Mouse (Mus musculus): Measurements from ENCODE around the gene Gm11627. TPM values are rescaled to one million over a fixed set of nuclear protein-coding genes. Genes with fewer than 3 reads are reported as not detected.
A peak's percentile ranks its signal among the peaks of the same experiment; 100 is the strongest.

Gene Gm11627
- 20.1 and 22.4 TPM in 2 replicates for polyA plus RNA-seq (2015; fragmentation: Nextera tagmentation; extraction: Ambion mirVana)

DNA sequence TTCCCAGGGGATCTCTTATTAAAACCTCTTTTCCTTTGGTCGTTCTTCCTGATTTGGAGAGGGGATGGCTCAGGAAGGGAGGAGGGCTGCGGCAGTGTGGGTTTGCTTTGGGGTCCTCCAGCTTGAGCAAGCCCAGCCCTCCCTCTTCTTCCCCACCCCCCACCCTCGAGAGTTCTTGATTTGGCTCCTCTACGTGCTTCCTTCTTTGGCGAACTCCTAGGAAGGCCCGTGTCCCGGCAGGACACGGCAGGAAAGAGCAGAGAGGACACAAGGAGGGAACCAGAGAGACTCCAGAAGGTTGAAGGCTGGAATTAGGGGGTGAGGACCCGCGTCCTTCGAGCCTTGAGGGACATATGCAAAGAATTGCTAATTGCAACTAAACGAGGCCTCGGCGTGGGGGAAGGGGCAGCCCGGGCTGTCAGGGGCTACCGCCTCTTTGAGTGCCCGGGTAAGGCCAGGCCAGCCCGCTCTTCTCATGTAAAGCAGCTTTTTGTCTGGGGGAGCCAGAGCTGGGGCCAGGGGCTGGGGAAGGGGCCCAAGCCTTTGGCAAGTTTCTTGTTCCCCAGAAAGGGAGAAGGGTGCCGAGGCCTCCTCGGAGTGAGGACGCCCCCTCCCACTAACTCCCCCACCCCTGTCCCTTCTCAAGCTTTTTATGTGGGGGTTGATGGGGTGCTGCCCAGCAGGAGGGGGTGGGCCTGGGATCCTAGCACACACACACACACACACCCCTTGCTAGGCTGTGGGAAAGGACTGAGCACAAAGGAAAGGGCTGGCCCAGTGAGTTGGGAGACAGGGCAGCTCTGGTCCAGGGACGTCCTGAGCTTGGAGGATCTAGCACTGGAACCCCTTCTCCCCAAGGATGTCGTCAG is at the start of gene Gm11627:
Gene Gm11627, minus strand, starts transcription at position 297 of the 869 bp plus-strand sequence.
- Histone ChIP-seq H3K27ac (replicated peaks) (peak within 1 kb of the TSS; percentile 90), H3K9me3 (ENCODE audit: control insufficient read depth, low read length) (no peaks in the 10 kb centered on the region), H3K4me1 (replicated peaks; ENCODE audit: control insufficient read depth, insufficient read depth) (peaks cover 3% of the 10 kb centered on the region), H3K27me3 (ENCODE audit: control insufficient read depth, insufficient read depth, low read length) (no peaks in the 10 kb centered on the region), H3K9ac (ENCODE audit: low read length) (peak within 1 kb of the TSS; percentile 59), H3K4me2 (replicated peaks; ENCODE audit: low read depth) (peak within 1 kb of the TSS; percentile 55), H3K4me3 (ENCODE audit: low read depth, low read length) (peak within 1 kb of the TSS; percentile 38), H3K36me3 (ENCODE audit: control insufficient read depth, insufficient read depth, low read length) (no peaks in the 10 kb centered on the region)
- WGBS = 15% methylated on average over 23 of the region's 23 CpGs
- no peak for TF ChIP-seq EP300 (optimal IDR thresholded peaks at IDR 0.05)
- TF ChIP-seq CTCF (IDR thresholded peaks at IDR 0.05; ENCODE audit: low read depth) = no peak
- ATAC-seq (ENCODE audit: low FRiP score, low TSS enrichment) (peak; percentile 38), DNase-seq (ENCODE audit: low spot score) (peak; percentile 23)

DNA sequence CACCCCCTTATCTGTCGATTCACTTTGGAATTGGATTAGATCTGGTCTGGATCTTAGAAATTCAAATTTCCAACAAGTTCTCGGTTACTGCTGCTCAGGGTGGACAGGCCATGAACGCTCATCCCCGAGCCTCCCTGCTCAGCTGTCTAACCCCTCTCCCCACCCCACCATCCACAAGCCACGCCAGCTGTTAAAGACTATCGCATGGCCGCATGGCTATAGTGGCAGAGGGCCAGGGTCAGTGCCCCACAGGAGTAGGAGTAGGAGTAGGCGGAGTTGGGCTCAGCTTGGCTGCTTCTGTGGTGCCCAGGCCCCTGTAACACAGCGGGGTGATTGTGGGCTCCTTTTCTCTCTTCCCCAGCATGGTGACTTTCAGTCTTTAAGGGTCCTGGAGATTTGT is 49.3 kb upstream of the Gm11627 start:
- Histone ChIP-seq H3K4me3 (ENCODE audit: low read depth, low read length) (no peak overlapping the region), H3K27ac (replicated peaks) (no peak overlapping the region), H3K9ac (ENCODE audit: low read length) (no peak overlapping the region), H3K36me3 (ENCODE audit: control insufficient read depth, insufficient read depth, low read length) (no peaks in the 10 kb centered on the region), H3K27me3 (ENCODE audit: control insufficient read depth, insufficient read depth, low read length) (no peaks in the 10 kb centered on the region), H3K4me1 (replicated peaks; ENCODE audit: control insufficient read depth, insufficient read depth) (peaks cover 14% of the 10 kb centered on the region; the same call in 1 of the 2 replicates), H3K4me2 (replicated peaks; ENCODE audit: low read depth) (no peak overlapping the region), H3K9me3 (ENCODE audit: control insufficient read depth, low read length) (no peaks in the 10 kb centered on the region)
- TF ChIP-seq EP300 (optimal IDR thresholded peaks at IDR 0.05) = no peak
- TF ChIP-seq CTCF (IDR thresholded peaks at IDR 0.05; ENCODE audit: low read depth) = no peak
- DNase-seq (ENCODE audit: low spot score) = no peak
- ATAC-seq (ENCODE audit: low FRiP score, low TSS enrichment) = no peak
- 75% methylated on average over 9 of the region's 9 CpGs for WGBS

- Histone ChIP-seq H3K9ac (ENCODE audit: low read length) (no peak overlapping the region), H3K4me3 (ENCODE audit: low read depth, low read length) (no peak overlapping the region), H3K27ac (replicated peaks) (no peak overlapping the region), H3K36me3 (ENCODE audit: control insufficient read depth, insufficient read depth, low read length) (no peaks in the 10 kb centered on the region), H3K4me1 (replicated peaks; ENCODE audit: control insufficient read depth, insufficient read depth) (peaks cover 9% of the 10 kb centered on the region; the same call in 1 of the 2 replicates), H3K4me2 (replicated peaks; ENCODE audit: low read depth) (no peak overlapping the region), H3K9me3 (ENCODE audit: control insufficient read depth, low read length) (no peaks in the 10 kb centered on the region), H3K27me3 (ENCODE audit: control insufficient read depth, insufficient read depth, low read length) (no peaks in the 10 kb centered on the region)
- WGBS = 87% methylated on average over 9 of the region's 9 CpGs
- ATAC-seq (ENCODE audit: low FRiP score, low TSS enrichment) = no peak
- TF ChIP-seq CTCF (IDR thresholded peaks at IDR 0.05; ENCODE audit: low read depth) = no peak
- TF ChIP-seq EP300 (optimal IDR thresholded peaks at IDR 0.05) = no peak
- no peak for DNase-seq (ENCODE audit: low spot score)
Measured at GRCm38 (mm10) chr11:102627171-102627931, 48.1 kb upstream of the Gm11627 start.

GRCm38 (mm10) chr11:102624888-102625407 is 45.7 kb upstream of the Gm11627 start:
- peak overlapping the region; percentile 90 for H3K27ac ChIP-seq (replicated peaks)
- H3K4me3 ChIP-seq (ENCODE audit: low read depth, low read length) = no peak overlapping the region
- ATAC-seq (ENCODE audit: low FRiP score, low TSS enrichment) (peak; percentile 13; the same call in 1 of the 2 replicates), DNase-seq (ENCODE audit: low spot score) (no peak)
- peaks cover 9% of the 10 kb centered on the region; the same call in 1 of the 2 replicates for H3K4me1 ChIP-seq (replicated peaks; ENCODE audit: control insufficient read depth, insufficient read depth)
- TF ChIP-seq CTCF (IDR thresholded peaks at IDR 0.05; ENCODE audit: low read depth) (no peak), EP300 (optimal IDR thresholded peaks at IDR 0.05) (no peak)
- no peaks in the 10 kb centered on the region for H3K27me3 ChIP-seq (ENCODE audit: control insufficient read depth, insufficient read depth, low read length)
- H3K9ac ChIP-seq (ENCODE audit: low read length) = no peak overlapping the region
- WGBS = 13% methylated on average over 14 of the region's 14 CpGs
- H3K36me3 ChIP-seq (ENCODE audit: control insufficient read depth, insufficient read depth, low read length) = no peaks in the 10 kb centered on the region
- H3K4me2 ChIP-seq (replicated peaks; ENCODE audit: low read depth) = peak overlapping the region; percentile 51; the same call in 1 of the 2 replicates
- no peaks in the 10 kb centered on the region for H3K9me3 ChIP-seq (ENCODE audit: control insufficient read depth, low read length)

DNA sequence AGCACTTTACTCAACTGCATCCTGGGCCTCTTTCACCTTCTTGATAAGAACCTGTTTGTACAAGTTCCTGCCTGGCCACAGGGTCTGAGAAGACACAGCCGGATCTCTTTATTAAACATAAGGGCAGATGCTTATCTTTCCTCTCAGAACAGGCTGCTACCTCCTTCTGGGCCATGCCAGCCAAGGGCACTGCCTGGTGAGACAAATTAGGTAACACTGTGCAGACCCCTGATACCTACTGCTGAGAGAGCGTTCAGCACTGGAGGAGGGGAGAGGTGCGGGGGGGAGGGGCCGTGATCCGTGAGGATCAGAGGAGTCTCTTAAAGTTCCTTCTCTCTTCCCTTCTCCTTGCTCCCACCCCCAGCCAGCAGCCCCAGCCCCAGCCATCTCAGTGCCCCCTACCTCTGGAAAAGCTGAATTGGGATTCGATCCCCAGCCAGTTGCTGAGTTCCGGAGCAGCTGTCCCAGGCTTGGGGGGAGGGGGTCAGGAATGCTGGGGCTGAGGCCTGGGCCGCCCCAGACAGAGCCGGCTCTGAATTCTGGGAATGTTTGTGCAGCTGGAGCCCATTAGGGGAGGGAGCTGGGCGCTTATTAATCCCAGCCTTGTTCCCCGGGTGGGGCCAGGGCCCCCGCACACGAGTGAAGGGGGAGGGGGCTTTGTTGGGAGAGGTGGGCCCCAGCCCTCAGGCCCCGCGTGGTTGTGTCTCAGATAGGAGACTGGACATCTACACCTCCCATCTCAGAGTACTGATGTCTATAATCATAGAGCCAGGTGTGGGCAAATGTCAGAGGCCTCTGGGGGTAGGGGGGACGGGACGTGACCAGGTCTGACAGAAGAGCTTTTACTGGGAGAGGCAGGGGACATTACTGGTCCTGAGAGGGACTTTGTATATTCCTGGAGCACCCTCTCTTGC is 44.9 kb upstream of the Gm11627 start:
- Histone ChIP-seq H3K9me3 (ENCODE audit: control insufficient read depth, low read length) (0 out of 2 replicates have a peak, but pooled peaks cover 2% of the 10 kb centered on the region), H3K4me1 (replicated peaks; ENCODE audit: control insufficient read depth, insufficient read depth) (peaks cover 9% of the 10 kb centered on the region; the same call in 1 of the 2 replicates), H3K9ac (ENCODE audit: low read length) (peak overlapping the region; percentile 54), H3K36me3 (ENCODE audit: control insufficient read depth, insufficient read depth, low read length) (no peaks in the 10 kb centered on the region), H3K4me2 (replicated peaks; ENCODE audit: low read depth) (peak overlapping the region; percentile 51), H3K27ac (replicated peaks) (peak overlapping the region; percentile 90), H3K27me3 (ENCODE audit: control insufficient read depth, insufficient read depth, low read length) (no peaks in the 10 kb centered on the region), H3K4me3 (ENCODE audit: low read depth, low read length) (peak overlapping the region; percentile 19)
- ATAC-seq (ENCODE audit: low FRiP score, low TSS enrichment) = peak; percentile 85
- peak; percentile 70 for DNase-seq (ENCODE audit: low spot score)
- TF ChIP-seq CTCF (IDR thresholded peaks at IDR 0.05; ENCODE audit: low read depth) (no peak), EP300 (optimal IDR thresholded peaks at IDR 0.05) (no peak)
- 8% methylated on average over 17 of the region's 17 CpGs for WGBS

Data from stomach, postnatal 0 days (tissue).